Mouse (Mus musculus) kidney, adult 18-20 months (tissue): ENCODE measurements around the gene Nexn.
"Not testable (repeated sequence)": the region's sequence is repeated elsewhere in the genome, so short reads cannot be mapped to it uniquely, and the experiment has no call there.

Source experiments
- DNase-seq: peaks from one replicate; pipeline ENCODE4 v3.0.0; 2021

Nexn gene

DNA sequence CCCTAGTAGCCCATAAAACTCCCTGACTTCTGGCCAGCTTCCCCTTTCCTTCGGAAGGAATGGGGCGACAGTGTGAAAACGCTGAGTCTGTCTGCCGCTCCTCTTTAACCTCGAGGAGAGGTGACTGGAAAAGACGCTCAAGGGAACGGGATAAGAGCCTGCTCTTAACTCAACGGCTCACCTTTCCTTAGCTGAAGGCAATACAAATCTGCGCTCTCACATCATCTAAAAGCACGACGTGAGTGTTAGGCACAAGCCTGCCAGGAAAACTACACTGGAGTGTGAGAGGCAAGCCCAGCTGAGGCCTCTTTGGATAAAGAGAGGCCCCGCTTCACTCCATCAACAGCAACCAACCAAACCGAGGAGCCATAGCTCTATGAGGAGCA lies at the start of gene Nexn:
Gene Nexn (minus strand): TSS at position 315 of the 386 bp plus-strand sequence.
- DNase-seq: no peak

DNA sequence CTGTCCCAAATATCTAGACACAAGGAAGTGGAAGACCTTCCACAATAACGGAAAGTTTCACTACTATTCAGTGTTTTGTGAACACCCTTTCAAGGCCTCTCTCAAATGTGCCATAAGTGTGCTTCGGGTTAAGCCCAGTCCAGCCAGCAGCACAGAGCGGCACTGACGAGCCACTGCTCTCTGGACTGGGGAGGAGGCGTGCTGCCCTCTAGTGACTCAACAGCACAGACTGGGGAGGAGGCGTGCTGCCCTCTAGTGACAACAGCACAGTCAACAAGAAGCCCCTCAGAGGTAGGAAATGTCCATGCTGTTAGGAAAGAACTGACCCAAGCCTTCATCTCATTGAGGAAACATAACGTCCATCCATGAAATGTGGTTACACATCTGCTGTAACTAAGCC lies 49.5 kb upstream of the Nexn start:
- peak; percentile 83 for DNase-seq

DNA sequence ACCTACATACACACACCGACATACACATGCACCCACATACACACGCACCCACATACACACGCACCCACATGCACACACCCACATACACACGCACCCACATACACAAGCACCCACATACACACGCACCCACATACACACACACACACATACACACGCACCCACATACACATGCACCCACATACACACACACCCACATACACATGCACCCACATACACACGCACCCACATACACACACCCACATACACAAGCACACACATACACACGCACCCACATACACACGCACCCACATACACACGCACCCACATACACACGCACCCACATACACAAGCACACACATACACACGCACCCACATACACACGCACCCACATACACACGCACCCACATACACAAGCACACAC lies 48.5 kb upstream of the Nexn start:
- DNase-seq: not testable (repeated sequence)

DNA sequence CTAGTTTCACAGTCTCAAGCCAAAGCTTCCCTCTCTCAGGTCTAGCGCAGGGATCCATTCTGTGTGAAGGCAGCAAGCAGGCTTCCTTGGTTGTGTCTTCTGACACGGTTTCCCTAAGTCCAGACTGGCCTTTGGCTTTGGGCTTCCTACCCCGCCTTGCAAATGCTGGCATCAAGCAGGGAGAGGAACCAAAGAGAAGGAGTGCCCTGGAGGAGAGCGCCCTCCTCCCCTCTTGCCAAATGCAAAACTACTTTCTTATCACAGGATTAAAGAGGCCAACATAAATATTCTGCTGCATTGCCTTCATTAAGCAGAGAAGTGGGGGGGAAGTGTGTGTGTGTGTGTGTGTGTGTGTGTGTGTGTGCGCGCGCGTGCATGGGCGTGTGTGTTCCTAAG lies 43.1 kb upstream of the Nexn start:
- no peak for DNase-seq

DNA sequence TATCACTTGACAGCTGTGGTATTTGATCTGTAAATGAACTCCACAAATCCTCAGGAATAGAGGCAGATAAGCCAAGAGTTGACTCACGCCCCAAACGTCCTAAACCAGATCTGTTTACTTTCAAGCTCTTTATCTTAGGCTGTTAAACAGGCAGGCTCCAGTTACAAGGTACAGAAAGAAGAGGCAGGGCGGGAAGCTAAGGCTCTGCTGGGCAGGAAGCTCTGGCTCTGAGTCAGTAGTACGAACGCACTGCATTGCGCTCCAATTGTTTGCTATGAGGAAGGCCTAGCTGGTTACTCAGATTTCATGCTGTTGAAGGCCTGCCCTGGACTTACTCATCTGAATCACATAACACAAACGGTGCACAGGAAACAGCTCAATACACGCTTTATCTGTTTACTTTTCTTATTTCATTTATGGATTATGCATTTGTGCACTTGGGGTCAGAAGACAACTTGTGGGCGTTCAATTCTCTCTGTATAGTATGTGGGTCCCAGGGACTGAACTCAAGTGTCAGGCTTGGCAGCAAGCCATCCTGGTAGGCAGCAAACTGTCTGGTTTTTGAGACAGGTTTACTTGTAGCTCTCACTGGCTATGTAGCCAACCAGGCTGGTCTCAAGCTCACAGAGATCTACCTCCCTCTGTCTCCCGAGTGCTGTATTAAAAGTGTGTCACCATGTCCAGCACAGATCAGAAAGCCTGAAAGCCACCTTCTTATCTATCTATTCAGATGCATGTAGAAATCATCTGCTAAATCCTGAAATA lies 42.5 kb upstream of the Nexn start:
- DNase-seq: no peak

DNA sequence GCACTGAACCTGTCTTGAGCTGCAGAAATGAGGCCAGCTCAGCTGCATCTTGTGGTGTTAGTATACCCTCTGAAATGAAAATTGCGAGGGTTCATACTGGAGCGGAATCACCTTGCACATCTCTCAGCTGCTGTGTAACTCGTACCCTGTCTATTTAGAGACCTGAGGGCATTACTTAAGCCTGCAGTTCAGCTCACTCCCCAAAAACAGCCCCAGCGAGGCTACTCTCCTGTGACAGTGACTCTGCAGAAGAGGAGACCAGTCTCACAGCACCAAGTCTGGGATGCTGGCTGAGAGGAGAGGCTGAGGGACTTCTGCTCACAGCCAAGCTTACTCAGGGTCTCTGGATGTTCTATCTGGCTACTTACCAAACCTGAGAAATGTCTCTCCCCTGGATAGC lies 39.8 kb upstream of the Nexn start:
- DNase-seq: no peak

DNA sequence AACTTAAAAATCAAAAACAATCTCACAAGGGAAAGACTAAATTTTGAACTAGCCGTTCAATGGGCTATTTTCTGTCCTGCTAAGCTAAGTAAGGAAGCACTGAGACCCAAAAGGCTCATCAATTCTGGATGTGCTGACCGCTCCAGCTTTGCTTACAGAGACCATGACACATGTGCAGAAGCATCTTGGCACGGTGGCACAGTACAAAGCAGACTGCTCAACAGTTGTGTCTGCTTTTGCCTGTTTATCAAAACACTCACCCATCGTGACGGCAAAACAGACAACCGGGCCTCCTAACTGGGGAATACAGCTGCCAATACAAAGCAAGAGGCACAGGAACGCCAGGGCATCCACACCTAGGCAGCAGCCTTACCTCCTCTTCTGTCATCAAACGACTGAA lies 38.9 kb upstream of the Nexn start:
- DNase-seq: no peak

DNA sequence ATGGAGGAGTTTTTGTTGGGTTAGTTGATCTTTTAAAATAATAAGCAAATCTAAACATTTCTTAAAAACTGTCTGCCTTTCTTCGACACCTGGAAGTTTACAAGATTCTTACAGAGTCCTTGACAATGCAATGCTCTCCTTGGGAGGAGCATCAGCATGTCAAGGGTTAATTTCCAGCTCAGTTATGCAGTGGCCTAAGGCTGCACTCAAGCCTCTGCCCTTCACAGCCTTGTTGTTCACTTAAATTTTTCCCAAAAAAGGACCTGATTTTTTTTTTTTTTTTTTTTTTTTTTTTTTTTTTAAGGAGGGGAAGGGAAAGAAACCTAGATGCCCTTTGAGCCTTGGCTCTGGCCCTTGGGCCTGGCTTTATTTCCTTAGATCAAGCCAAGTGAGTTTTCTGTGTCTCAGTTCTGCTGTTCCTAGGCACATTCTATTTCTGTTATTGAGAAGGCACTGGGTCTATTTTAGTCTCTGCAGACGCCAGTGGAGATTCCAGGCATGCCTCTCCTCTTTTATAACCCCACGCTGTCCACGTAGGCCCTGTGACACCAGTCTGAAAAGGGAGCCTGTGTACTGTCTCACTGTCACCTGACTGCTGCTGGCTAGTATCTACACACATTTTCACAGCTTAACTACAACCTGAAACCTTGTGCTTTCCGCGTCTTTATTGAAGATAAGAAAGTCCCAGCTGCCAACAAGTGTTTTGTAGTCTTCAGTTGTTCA lies 38.1 kb upstream of the Nexn start:
- DNase-seq: peak; percentile 10

DNA sequence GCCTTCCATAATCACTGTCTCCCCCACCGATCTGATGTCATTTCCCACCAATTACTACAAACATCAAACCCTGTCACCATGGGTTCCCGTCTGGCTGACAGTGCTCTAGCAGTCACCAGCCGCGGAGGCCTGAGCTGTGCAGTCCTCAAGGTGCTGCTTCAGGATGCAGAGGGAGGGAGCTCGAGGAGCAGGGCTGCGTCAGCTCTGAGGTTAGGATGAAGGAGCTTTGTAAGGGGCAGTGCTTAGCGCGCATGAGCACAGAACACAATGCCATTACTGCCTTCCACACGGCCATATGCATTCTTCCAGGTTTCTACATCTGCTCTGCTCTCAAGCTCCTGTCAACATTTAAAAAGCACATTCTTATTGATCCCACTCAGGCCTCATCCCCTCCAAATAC lies 36.8 kb upstream of the Nexn start:
- DNase-seq: no peak

DNA sequence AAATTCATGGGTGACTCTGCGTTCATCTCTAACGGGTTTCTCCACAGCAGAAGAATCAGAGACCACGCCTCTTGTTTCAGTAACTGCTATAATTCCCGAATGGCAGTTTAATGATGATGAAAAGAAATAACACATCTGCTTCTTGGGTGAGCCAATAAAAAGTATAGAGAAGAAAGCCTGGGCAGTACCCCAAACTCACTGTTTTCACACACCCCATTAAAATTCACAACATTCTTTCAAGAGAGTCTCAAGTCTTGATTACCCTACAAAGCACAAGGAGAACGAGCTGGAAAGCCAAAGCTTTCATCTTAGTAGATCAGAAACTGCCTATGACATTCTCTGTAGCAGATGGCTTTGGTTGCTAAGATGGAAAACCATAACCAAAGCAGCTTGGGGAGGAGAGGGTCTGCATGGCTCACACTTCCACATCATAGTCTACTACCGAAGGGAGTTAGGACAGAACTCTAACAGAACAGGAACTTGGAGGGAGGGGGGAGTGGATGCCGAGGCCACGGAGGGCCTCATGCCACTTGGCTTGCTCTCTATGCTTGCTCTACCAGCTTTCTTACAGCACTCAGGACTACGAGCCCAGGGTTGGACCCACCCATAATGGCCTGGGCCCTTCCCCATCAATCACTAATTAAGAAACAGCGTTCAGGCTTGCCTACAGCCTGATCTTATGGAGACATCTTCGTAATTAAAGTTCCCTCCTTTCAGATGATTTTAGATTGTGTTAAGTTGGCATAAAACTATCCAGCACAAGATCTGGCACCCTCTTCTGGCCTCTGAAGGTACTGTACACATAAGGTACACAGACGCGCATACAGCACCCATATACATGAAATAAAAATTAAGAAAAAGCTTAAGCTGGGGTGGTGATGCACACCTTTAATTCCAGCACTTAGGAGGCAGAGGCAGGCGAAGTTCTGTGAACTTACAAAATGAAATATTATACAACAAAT lies 34.5 kb upstream of the Nexn start:
- no peak for DNase-seq

DNA sequence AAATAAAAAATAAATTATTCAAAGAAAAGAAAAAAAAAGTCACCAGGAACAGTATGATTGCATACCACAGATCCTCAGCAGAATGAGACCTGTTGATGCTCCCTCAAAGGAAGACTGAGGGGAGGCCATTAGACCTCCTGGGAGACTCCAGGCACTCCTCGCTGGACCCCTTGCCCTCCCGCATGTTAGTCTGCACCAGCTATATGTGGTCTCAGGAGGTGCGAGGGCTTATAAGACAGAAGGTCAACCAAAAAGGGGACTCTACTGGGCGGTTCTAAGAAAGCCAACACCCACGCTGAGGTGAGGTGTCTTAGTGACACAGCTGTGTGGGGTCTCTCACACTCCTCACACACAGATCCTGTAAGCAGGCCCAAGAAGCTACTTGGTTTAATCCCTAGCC lies 29.7 kb upstream of the Nexn start:
- no peak for DNase-seq

DNA sequence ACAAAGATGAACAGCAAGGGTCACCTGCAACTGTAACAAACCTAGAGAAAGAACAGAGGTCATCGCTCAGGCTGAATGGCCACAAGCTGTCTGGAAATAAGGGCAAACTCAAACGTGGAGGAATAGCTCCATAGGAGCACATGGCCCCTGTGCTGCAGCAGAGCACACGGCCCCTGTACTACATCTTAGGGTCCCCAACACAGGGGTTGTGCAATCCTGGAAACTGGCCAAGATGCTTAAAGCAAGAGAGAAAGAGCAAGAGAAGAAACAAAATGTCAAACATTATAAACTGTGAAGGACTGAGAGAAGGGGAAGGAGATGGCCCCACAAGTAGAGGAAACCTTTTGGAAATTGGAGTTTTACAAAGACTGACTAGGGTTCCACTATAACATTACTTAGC lies 28.2 kb upstream of the Nexn start:
- DNase-seq: no peak

DNA sequence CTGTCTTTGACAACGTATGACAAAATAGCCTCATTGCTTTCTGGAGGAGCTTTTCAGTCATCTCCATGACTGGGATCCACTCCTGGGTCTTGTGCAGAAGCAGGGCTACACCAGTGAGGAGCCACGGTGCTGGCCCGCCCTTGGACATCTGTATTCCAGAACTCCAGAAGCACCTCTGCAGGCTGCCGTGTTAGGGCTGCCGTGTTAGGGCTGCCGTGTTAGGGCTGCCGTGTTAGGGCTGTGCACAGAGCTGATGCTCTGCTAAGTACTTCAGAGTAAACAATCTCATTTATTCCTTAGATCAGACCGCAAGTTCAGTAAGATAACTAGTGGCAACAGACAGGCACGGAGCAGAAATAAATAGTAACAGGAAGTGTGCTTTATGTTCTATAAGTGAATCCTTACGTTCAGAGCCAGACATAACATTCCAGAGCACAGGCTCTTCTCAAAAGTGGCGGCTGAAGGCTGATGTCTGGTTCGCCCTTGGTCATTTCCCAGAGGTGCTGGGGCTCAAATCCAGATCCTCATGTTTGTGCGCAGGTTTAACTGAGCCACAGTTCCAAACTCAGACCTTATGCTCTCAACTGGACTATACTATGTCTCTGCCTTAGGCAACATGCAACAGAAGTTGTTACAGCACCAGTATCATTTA lies 27.5 kb upstream of the Nexn start:
- no peak for DNase-seq

DNA sequence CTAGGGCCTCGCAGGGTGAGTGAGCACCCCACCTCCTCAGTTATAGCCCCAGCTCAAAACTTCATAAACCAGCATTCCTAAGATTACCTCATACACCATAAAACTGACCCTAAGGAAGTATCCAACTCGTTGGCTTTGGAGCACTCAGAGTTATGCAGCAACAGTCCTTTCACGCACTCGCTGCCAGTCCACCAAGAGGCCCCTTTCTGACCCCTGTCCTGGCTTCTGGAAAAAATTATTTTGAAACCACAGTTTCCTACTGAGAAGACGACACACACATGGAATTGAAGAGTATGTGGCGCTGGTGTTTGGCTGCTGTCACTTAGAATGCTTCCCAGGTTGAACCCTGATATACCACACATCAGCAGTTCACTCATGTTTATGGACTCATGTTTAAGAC lies 25.7 kb upstream of the Nexn start:
- no peak for DNase-seq

DNA sequence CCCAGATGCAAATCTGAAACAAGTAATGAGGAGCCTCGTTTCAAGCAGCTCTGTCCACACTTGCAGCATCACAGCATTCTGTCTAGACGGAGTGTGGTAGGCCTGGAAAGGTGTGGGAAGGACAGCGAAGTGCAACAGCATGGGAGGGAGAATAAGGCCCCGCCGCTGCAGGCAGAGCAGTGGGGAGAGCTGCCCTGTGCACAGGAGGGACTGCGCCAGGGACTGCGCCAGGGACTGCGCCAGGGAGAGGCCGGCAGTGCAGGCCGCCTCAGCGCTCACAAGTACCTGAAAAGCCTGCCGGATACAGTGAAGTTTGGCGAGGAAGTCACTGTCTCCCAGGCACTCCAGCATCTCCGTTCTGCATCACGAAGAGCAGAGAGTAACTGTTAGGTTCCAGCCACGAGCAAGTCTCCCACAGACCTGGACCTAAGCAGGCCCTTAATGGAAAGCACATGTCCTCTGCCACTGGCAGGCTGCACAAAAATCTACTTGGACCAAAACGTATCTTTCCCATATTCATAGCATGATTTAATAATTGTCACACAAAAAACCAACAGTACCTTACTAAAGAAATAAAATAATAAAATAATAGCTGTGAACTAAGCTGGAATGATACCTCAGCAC lies 24.1 kb upstream of the Nexn start:
- no peak for DNase-seq

DNA sequence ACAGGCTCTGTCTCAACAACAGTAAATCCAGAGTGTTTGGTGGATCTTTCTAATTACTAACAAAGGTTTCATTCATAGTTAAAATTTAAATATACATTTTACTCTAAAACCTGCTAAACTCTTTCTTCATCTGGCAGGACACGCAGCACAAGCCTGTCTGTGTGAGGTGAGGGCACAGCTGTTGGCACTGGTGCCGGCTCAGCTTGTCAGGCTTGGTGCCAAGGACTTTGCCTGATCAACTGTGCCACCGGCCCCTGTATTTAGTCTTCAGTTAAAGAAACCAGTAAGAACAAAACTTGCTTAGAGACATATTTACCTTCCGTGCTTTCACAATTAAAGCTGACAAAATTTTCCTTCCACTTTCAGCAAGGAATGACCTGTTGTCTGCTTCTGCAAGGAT lies 22.6 kb upstream of the Nexn start:
- peak; percentile 32 for DNase-seq

DNA sequence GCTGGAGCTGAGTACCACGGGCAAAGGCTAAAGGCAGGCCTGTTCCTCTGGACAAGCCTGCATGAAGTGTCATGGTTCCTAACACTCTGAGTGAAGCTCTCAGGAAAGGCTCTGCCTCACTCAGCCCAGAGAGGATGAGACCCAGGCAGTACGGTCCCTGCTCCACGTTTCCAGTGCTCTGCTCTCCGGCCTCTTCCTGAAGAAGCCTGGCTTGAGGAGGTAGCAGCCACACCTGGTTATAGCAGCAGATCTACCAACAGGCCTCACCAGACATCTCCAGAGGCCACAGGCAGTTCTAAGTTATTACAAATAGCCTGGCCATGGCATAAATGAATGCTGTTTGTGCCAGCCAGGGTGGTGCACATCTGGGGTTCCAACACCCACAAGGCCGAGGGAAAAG lies 22.1 kb upstream of the Nexn start:
- no peak for DNase-seq

DNA sequence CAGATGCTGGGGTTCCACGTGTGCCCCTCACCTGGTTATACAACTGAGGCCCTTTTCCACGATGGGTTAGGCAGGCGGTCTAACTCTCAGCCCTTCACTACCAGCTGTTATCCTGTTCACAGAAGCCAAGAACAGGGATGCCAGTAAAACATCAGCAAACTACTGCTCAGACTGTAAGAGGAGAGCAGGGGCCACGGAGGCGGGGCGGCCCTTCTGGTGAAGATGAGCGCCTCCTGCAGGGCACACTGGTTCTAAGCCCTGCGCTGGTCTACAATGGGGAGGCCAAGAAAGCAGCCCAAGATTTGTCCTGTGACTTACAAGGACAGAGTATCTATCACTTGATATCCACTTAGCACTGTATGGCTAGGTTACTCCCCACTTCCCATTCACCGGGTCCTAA lies 21.7 kb upstream of the Nexn start:
- DNase-seq: no peak

DNA sequence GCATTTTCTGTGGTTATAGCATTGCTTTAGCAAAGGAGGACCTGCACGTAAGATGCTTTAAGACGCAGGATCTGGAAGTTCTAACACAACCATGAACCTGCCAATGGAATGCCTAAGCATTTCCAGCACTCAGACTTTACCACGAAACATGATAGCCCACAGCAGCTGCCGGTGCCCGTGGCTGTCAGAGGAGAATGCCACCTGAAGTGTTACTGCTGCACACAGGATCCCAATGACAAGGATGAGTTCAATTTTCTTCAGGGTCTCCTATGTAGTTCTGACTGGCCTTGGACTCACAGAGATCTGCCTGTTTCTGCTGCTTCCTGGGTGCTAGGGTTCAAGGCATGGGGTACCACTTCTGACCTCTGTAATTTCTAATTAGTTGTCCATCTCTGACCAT lies 18.6 kb upstream of the Nexn start:
- DNase-seq: no peak

DNA sequence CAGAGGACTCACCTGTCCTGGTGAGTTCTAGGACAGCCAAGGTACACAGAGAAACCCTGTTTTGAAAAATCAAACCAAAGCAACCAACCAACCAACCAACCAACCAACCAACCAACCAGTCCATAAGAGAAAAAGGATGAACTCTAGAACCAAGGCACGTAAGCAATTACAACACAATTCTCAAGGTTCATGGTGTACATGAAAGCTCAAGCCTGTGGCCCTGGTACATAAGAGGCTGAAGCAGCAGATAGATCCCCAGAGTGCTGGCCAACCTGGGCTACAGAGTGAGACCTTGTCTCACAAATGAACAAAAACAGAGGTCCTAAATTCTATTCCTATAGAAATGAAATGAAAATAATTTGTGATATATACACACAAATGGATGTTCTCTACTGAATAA lies 18.2 kb upstream of the Nexn start:
- no peak for DNase-seq

DNA sequence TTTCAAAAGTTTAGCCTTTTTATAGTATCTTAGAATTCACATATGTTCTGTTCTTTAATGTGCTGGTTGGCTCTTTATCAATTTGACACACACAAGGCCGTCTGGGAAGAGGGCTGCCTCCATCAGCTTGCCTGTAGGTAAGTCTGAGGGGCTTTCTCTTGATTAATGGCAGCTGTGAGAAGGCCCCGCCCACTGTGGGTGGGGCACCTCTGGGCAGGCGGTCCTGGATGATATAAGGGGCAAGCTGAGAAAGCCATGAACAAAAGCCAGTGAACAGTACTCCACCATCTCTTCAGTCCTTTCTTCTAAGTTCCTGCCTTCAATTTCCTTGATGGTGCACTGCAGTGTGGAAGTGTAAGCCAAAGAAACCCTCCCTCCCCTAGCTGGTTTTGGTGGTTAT lies 16.0 kb upstream of the Nexn start:
- no peak for DNase-seq

DNA sequence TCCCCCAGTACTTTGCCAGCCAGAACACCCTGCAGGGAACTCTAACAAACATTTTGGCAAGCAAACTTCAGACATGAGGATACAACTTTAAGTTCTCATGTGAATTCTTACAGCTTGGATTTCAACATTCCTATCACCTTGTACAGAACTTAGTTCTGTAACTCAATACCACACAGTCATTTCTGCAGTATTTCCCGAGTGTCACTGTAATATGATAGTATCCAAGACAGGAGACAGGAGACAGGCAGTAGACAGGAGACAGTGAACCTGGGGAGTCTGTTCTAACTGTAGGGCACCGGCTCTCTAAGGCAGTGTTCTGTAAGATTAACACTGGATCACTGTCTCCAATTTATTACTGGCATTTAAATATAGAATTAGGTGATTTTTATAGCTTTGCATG lies 12.3 kb upstream of the Nexn start:
- DNase-seq: no peak

DNA sequence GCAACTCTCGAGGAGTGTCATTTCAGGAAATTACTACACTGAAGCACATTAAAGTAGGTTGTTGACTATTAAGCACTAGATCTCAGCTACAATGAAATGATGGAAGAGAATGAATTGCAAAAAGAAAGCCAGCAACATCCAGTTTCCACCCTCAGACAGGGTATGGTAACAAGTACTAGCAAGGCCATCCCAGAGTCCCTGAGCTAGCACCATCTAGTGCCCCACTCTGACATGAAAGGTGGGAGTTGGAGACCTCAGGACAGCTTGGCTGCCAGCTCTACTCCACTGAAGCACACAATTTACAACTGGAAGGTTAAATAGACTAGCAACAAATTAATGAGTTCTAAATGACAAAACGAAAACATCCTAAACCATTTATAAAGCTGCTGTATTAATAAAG lies 11.8 kb upstream of the Nexn start:
- DNase-seq: no peak
